Mouse (Mus musculus) brain, embryonic 14.5 days (tissue): ENCODE data around the gene Atp2a1. TPM values are rescaled to one million over a fixed set of nuclear protein-coding genes. Genes with fewer than 3 reads are reported as not detected.

Source experiments
- DNase-seq: peaks from one replicate; pipeline ENCODE4 v3.0.0-alpha.2; 2011; ENCODE audit warnings: low read depth
- CTCF ChIP-seq: fragments of 200-500 bp; IDR thresholded peaks from 2 replicates; pipeline ENCODE4 v1.5.1; 2012; ENCODE audit warnings: inconsistent platforms, mild to moderate bottlenecking, moderate library complexity, borderline replicate concordance; ENCODE audit not compliant: insufficient read depth, insufficient read length; ENCODE audit errors: extremely low read depth
- POLR2A ChIP-seq: fragments of 200-500 bp; IDR thresholded peaks from 2 replicates; pipeline ENCODE4 v1.6.1; 2012; ENCODE audit warnings: mild to moderate bottlenecking, inconsistent platforms, borderline replicate concordance; ENCODE audit not compliant: poor library complexity, insufficient read depth, insufficient read length, severe bottlenecking; ENCODE audit errors: extremely low read depth
- polyA plus RNA-seq: library from polyadenylated mRNA; depleted of rRNA; stranded (reverse); fragments of >200 nt; gene quantifications from 2 replicates; pipeline ENCODE4 v1.2.3, GENCODE M21; 2012

Atp2a1 gene
- polyA plus RNA-seq, 1 experiment, result 1.3 TPM

DNA sequence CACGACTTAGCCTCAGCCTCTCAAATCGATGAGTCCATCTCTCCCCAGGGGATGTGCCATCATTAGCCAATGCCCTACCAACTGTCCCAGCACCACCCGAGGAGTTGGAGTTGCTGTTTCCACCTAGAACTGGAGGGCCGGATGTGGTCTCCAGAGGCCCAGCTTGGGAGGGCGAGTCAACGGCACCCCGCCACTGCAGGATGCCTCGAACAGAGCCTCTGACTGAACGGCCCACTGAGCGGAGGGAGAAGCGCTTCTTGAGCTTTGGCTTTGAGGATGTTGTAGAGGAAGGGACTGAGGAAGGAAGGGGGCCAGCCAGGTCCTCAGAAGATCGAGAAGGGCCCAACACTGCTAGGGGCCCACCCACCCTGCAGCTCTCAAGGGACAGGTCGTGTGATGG lies 9.4 kb upstream of the Atp2a1 start:
- TF ChIP-seq POLR2A (no peak), CTCF (no peak)
- no peak for DNase-seq

- TF ChIP-seq POLR2A, result no peak
- DNase-seq, result no peak
Observed at GRCm38 (mm10) chr7:126471853-126472252, 8.9 kb upstream of the Atp2a1 start.

- TF ChIP-seq POLR2A, result no peak
- no peak for TF ChIP-seq CTCF
Observed at GRCm38 (mm10) chr7:126471361-126471760, 8.5 kb upstream of the Atp2a1 start.

DNA sequence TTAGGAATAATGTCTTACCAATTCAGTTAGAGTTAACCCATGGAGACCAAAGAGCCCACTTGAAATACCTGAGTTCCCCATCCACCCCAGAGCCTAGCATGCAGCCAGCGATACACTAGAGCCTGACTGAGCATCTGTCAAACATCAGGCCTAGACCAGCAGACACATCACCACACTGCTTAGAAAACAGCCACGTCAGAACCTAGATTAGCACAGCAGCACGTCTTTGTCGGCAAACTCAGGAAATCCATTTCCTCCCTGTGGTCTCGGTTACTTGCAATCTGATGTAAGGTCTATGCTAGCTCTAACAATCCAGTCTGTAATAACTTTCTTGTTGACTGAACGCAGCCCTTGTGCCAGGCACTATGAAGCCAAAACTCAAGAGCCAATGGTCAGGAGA lies 7.2 kb upstream of the Atp2a1 start:
- TF ChIP-seq CTCF (no peak), POLR2A (no peak)
- DNase-seq, result no peak

More at GRCm38 (mm10) chr7:126471361-126471760, 8.5 kb upstream of the Atp2a1 start:
- DNase-seq, result no peak

DNA sequence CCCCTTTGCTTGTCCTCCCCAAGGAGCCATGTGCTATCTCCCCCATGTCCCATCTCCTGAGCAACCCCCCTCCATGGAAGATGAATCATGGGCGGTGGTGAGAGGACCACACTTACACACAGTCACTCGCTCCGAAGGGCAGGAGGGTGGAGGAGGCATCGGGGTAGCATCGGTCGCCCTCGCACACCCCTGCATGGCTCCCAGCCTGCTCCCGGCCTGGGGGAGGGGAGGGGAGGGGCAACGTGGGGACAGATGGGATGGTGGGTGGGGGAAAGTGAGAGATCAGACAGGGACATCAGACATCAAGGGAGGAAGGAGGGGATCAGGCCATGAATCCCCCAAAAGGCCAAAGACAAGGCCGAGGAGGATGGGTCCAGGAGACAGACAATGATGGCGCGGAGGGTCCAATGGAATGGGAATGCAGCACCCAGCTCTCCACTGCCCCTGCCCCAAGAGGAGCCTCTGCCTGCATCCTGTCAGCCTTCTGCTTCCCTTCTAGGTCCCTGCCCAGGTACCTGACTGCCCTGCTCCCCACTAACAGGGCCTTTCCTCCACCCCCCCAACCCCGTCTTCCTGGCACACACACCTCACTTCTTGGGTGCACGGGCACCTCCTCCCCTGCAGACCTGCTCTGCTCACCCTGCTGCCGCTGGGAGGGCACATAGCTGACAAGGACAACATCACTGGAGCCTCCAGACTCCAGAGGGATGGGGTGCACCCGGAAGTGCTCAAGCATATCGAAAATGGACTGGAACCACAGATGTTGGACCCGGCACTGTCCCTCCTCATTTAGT lies 5.1 kb upstream of the Atp2a1 start:
- TF ChIP-seq POLR2A, result no peak
- TF ChIP-seq CTCF, result no peak
- DNase-seq, result no peak

DNA sequence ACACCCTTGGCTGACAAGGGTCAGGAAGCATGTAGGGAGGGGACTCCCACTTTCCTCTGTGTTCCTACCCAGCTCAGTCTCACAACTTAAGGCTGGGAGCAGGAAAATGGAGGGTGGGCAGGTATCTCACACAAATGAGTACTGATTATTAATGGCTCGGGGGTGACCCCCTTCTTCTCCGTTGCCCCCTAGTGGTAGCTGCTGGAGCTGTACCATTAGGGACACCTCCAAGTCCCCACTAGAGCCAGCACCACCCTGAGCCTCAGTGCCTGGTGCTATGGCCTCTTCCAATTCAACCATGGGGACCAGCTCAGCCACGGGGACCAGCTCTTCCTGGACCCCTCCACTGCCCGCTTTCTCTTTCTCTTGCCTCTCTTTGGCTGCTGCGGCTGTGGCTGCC lies 4.4 kb upstream of the Atp2a1 start:
- peak; percentile 25 for DNase-seq
- TF ChIP-seq CTCF (peak; percentile 56; the same call in 1 of the 2 replicates), POLR2A (no peak)

DNA sequence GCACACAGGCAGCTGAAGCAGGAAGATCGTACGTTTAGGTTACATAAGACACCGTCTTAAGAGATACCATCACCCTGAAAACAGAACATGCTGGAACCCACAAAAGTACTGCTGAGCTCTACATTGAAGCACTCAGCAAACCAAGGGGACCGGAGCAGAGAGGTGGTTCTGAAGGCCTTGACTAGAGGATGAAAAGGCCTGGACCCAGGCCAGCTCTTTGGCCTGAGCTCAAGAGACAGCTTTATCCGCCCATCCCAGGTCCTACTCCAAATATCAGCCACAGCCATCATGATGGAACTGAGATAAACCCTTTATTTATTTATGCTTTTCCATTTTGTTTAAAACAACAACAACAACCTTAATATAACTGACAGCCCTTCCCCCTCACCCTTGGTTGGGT lies 3.8 kb upstream of the Atp2a1 start:
- DNase-seq, result no peak
- TF ChIP-seq POLR2A (no peak), CTCF (no peak)

- TF ChIP-seq POLR2A (no peak), CTCF (no peak)
- no peak for DNase-seq
Observed at GRCm38 (mm10) chr7:126466116-126466515, 3.2 kb upstream of the Atp2a1 start.

GRCm38 (mm10) chr7:126465246-126466030 lies 2.5 kb upstream of the Atp2a1 start:
- no peak for TF ChIP-seq CTCF
- no peak for TF ChIP-seq POLR2A
- no peak for DNase-seq

DNA sequence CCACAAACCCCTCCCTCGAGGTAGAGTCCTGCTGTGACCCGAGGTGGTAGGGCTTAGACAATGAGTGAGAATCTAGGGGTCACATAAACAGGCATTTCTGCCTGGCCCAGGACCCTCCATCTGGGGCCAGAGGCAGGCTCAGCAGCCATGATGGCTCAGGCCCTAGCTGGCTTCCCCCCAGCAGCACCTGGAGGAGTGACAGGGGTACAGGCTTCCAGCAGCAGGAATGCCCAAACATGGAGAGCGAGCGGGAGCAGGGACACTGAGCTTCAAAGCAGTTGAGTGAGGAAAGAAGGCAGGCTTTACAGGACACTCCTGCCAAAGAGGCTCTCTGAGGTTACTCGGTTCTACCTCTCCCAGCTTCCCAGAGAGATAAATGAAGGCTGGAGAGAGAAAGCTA lies 1.9 kb upstream of the Atp2a1 start:
- DNase-seq, result no peak

GRCm38 (mm10) chr7:126464121-126464520 lies 1.2 kb upstream of the Atp2a1 start:
- DNase-seq, result no peak
- TF ChIP-seq POLR2A, result no peak
- no peak for TF ChIP-seq CTCF

More for the DNA sequence above, 1.9 kb upstream of the Atp2a1 start:
- TF ChIP-seq POLR2A (no peak), CTCF (no peak)
